Mouse (Mus musculus): ENCODE data around the gene Itgae. TPM values are rescaled to one million over a fixed set of nuclear protein-coding genes. Genes with fewer than 3 reads are reported as not detected.

Gene Itgae
- polyA plus RNA-seq (2014; fragmentation: Illumina TruSeq; extraction: RNeasy Lipid Tissue Mini Kit (QIAGEN cat#74804)), result not detected

DNA sequence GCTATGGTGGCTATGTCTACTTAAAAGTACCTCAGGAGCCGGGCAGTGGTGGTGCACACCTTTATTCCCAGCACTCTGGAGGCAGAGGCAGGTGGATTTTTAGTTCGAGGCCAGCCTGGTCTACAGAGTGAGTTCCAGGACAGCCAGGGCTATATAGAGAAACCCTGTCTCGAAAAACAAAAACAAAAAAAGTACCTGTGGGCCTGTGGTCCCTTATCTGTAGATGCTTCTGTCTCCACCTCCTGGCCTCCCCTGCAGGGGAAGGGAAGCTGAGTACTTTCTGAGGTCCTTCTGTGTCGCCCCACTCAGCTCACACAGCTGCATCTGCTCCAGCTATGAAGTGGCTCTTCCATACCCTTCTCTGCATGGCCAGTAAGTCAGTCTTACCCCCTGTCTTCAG, at the start of gene Itgae:
Gene Itgae (plus strand): TSS at position 301 of the 400 bp plus-strand sequence.

DNA sequence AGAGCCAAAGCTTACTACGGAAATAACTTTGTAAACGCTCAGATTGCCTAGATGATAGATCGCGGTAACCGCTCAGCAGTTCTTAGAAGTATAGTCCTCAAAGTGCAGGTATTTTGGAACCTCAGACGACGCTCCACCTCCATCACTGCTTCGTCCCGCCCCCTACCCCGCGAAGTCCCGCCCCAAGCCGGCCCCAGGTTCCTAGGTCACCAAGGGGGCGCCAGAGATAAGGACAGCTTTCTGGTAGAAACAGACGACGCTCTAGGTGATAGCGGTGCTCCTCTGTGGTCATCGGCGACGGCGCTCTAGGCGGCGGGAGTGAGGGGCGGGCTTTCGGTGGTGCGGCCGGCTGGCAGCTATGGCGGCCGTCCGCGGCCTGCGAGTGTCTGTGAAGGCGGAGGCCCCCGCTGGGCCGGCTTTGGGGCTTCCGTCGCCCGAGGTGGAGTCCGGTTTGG, 42.8 kb upstream of the Itgae start, which contains the start of gene Ncbp3:
Gene Ncbp3 (plus strand): TSS at position 242 of the 455 bp plus-strand sequence.

DNA sequence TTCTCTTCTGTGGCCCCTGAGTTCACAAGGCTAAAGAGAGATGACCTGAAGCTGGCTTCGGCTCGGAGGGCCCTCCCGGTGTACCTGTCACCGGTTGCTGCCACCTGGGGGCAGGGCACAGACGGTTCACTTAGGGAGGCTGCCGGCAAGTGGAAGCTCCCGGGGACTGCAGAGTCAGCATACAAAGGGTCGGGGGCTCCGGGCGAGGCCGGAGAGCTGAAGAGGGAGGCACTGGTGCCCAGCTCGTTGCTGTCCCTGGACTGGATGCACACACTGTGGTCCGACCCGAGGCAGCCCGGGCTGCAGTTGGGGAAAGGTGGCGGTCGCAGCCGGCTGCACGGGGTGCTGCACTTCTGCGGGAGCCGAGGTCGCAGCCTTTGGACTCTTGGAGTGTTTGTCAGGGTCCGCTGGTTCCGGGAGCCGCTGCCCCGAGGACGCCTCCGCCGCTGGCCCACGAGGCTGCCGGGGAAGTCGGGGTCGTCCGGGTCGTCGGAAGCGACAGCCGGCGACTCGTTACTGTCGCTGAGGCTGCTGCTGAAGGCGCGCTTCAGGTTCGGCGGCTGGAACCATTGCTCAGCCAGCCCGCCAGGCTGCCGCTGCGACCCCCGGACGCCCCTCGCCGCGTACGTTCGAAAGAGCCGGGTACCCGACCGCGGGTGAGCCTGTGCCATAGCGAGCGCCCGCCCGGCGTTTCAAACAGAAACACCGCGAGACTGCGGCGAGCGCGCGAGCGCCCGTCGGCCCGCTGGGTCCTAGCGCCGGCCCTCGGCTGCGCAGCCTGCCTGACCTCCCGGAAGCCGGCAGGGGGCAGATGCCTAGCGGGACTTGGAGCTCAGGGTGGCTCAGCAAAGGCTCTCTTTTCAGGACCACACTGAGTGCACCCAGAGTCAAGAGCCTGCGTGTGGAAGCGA, 47.5 kb downstream of the Itgae start, which contains the start of gene Haspin:
Gene Haspin (minus strand): TSS at position 704 of the 911 bp plus-strand sequence.

GRCm38 (mm10) chr11:73159957-73160810, 69.8 kb downstream of the Itgae start, which contains the start of gene P2rx5:
TSS of gene P2rx5 (plus strand) at chr11:73160421.

GRCm38 (mm10) chr11:73176608-73177508, 86.5 kb downstream of the Itgae start, which contains the start of the genes Emc6 and Tax1bp3:
TSS of gene Emc6 (minus strand) at chr11:73177037.
TSS of gene Tax1bp3 (plus strand) at chr11:73177083.

Other genes with a start within 250 kb of the Itgae start
- gene Atp2a3, start 129.4 kb upstream of the Itgae start, polyA plus RNA-seq (2014; fragmentation: Illumina TruSeq; extraction: RNeasy Lipid Tissue Mini Kit (QIAGEN cat#74804)), result 5.1 TPM
- gene P2rx1, start 91.5 kb upstream of the Itgae start, polyA plus RNA-seq (2014; fragmentation: Illumina TruSeq; extraction: RNeasy Lipid Tissue Mini Kit (QIAGEN cat#74804)), result 0.17 TPM
- not detected for gene Camkk1, start 71.6 kb upstream of the Itgae start, polyA plus RNA-seq (2014; fragmentation: Illumina TruSeq; extraction: RNeasy Lipid Tissue Mini Kit (QIAGEN cat#74804))
- 15.4 TPM for gene Ncbp3, start 42.8 kb upstream of the Itgae start, polyA plus RNA-seq (2014; fragmentation: Illumina TruSeq; extraction: RNeasy Lipid Tissue Mini Kit (QIAGEN cat#74804))
- gene Haspin, start 47.7 kb downstream of the Itgae start, polyA plus RNA-seq (2014; fragmentation: Illumina TruSeq; extraction: RNeasy Lipid Tissue Mini Kit (QIAGEN cat#74804)), result 5.8 TPM
- not detected for gene P2rx5, start 69.8 kb downstream of the Itgae start, polyA plus RNA-seq (2014; fragmentation: Illumina TruSeq; extraction: RNeasy Lipid Tissue Mini Kit (QIAGEN cat#74804))
- gene Emc6, start 86.5 kb downstream of the Itgae start, polyA plus RNA-seq (2014; fragmentation: Illumina TruSeq; extraction: RNeasy Lipid Tissue Mini Kit (QIAGEN cat#74804)), result 26.8 TPM
- 30.2 TPM for gene Tax1bp3, start 86.5 kb downstream of the Itgae start, polyA plus RNA-seq (2014; fragmentation: Illumina TruSeq; extraction: RNeasy Lipid Tissue Mini Kit (QIAGEN cat#74804))
- gene Ctns, start 108.5 kb downstream of the Itgae start, polyA plus RNA-seq (2014; fragmentation: Illumina TruSeq; extraction: RNeasy Lipid Tissue Mini Kit (QIAGEN cat#74804)), result 9.2 TPM
- gene Shpk, start 108.9 kb downstream of the Itgae start, polyA plus RNA-seq (2014; fragmentation: Illumina TruSeq; extraction: RNeasy Lipid Tissue Mini Kit (QIAGEN cat#74804)), result 1.1 TPM
- gene Trpv1, start 143.7 kb downstream of the Itgae start, polyA plus RNA-seq (2014; fragmentation: Illumina TruSeq; extraction: RNeasy Lipid Tissue Mini Kit (QIAGEN cat#74804)), result not detected
- gene Trpv3, start 176.8 kb downstream of the Itgae start, polyA plus RNA-seq (2014; fragmentation: Illumina TruSeq; extraction: RNeasy Lipid Tissue Mini Kit (QIAGEN cat#74804)), result 0.20 TPM
- 7.9 TPM for gene Aspa, start 239.0 kb downstream of the Itgae start, polyA plus RNA-seq (2014; fragmentation: Illumina TruSeq; extraction: RNeasy Lipid Tissue Mini Kit (QIAGEN cat#74804))
- not detected for gene Gm49340, start 239.2 kb downstream of the Itgae start, polyA plus RNA-seq (2014; fragmentation: Illumina TruSeq; extraction: RNeasy Lipid Tissue Mini Kit (QIAGEN cat#74804))
- 0.74 TPM for gene Spata22, start 239.2 kb downstream of the Itgae start, polyA plus RNA-seq (2014; fragmentation: Illumina TruSeq; extraction: RNeasy Lipid Tissue Mini Kit (QIAGEN cat#74804))